Mouse (Mus musculus) ovary, adult 18-20 months (tissue): ENCODE results near the gene Ankrd23.
A peak's percentile ranks its signal among the peaks of the same experiment; 100 is the strongest.

ENCODE experiments used
- DNase-seq: peaks from one replicate; pipeline ENCODE4 v3.0.0; 2022; ENCODE audit warnings: low spot score, mixed read lengths

Gene Ankrd23

GRCm38 (mm10) chr1:36513310-36513709 is 23.4 kb downstream of the Ankrd23 start:
- no peak for DNase-seq

GRCm38 (mm10) chr1:36512966-36513280 is 23.8 kb downstream of the Ankrd23 start:
- DNase-seq: no peak

GRCm38 (mm10) chr1:36512089-36512965 is 24.4 kb downstream of the Ankrd23 start:
- DNase-seq: no peak

- peak; percentile 98 for DNase-seq
Observed at GRCm38 (mm10) chr1:36511289-36512021, 25.2 kb downstream of the Ankrd23 start, which contains the start of gene Cnnm3. Gene Cnnm3, plus strand, starts transcription at chr1:36511867.

- DNase-seq: no peak
Observed at GRCm38 (mm10) chr1:36508238-36508637, 28.4 kb downstream of the Ankrd23 start.

- DNase-seq: no peak
Observed at GRCm38 (mm10) chr1:36501261-36501660, 35.4 kb downstream of the Ankrd23 start.

GRCm38 (mm10) chr1:36497312-36497711 is 39.4 kb downstream of the Ankrd23 start:
- no peak for DNase-seq

GRCm38 (mm10) chr1:36496719-36497118 is 40.0 kb downstream of the Ankrd23 start:
- no peak for DNase-seq

GRCm38 (mm10) chr1:36493299-36493698 is 43.4 kb downstream of the Ankrd23 start:
- DNase-seq: no peak

GRCm38 (mm10) chr1:36492416-36493139 is 44.1 kb downstream of the Ankrd23 start:
- DNase-seq: no peak

- no peak for DNase-seq
Observed at GRCm38 (mm10) chr1:36489661-36490060, 47.0 kb downstream of the Ankrd23 start.

- DNase-seq: no peak
Observed at GRCm38 (mm10) chr1:36487111-36487510, 49.6 kb downstream of the Ankrd23 start.

- DNase-seq: no peak
Observed at GRCm38 (mm10) chr1:36485080-36485479, 51.6 kb downstream of the Ankrd23 start.

GRCm38 (mm10) chr1:36483825-36484224 is 52.9 kb downstream of the Ankrd23 start:
- DNase-seq: no peak
